Mouse (Mus musculus) forebrain, embryonic 12.5 days (tissue): Measurements from ENCODE around the gene Pclo. TPM values are rescaled to one million over a fixed set of nuclear protein-coding genes. Genes with fewer than 3 reads are reported as not detected.
"Not testable (repeated sequence)": the region's sequence is repeated elsewhere in the genome, so short reads cannot be mapped to it uniquely, and the experiment has no call there.

ENCODE experiments used
- ATAC-seq: fragments of 200-750 bp; cut with Nextera tagmentation; 2 replicates; pipeline ENCODE4 v1.8.0; 2017; ENCODE audit warnings: moderate TSS enrichment; ENCODE audit not compliant: low FRiP score
- H3K27ac ChIP-seq: fragments of 300-500 bp; sonication (generic); 2 replicates; pipeline ENCODE4 v1.5.1; 2016; ENCODE audit warnings: mild to moderate bottlenecking
- H3K27me3 ChIP-seq: fragments of 300-500 bp; sonication (generic); 2 replicates; pipeline ENCODE4 v1.6.1; 2016; ENCODE audit warnings: mild to moderate bottlenecking
- H3K36me3 ChIP-seq: fragments of 300-500 bp; sonication (generic); replicated peaks from 2 replicates; pipeline ENCODE4 v1.6.1; 2016; ENCODE audit warnings: mild to moderate bottlenecking
- H3K4me1 ChIP-seq: fragments of 300-500 bp; sonication (generic); 2 replicates; pipeline ENCODE4 v1.6.1; 2016
- H3K4me2 ChIP-seq: fragments of 300-500 bp; sonication (generic); 2 replicates; pipeline ENCODE4 v1.6.1; 2016; ENCODE audit warnings: mild to moderate bottlenecking, moderate library complexity
- H3K4me3 ChIP-seq: fragments of 300-500 bp; sonication (generic); replicated peaks from 2 replicates; pipeline ENCODE4 v1.5.1; 2016; ENCODE audit warnings: mild to moderate bottlenecking
- H3K9ac ChIP-seq: fragments of 300-500 bp; sonication (generic); 2 replicates; pipeline ENCODE4 v1.6.1; 2016; ENCODE audit warnings: mild to moderate bottlenecking
- H3K9me3 ChIP-seq: fragments of 300-500 bp; sonication (generic); 2 replicates; pipeline ENCODE4 v1.6.1; 2016
- WGBS: fragments of 180-500 bp; shearing (Covaris S2); methylation state at CpG from one replicate; pipeline ENCODE4 v1.1.7; 2016; 5-methylcytosine and 5-hydroxymethylcytosine counted together
- polyA plus RNA-seq: library from polyadenylated mRNA; unstranded; fragments of >200 nt; fragmentation: Nextera tagmentation; extraction: Ambion mirVana; gene quantifications from 2 replicates; pipeline ENCODE4 v1.2.1, GENCODE M21; 2016

The Pclo gene
- 2.9 and 3.0 TPM in 2 replicates for polyA plus RNA-seq

DNA sequence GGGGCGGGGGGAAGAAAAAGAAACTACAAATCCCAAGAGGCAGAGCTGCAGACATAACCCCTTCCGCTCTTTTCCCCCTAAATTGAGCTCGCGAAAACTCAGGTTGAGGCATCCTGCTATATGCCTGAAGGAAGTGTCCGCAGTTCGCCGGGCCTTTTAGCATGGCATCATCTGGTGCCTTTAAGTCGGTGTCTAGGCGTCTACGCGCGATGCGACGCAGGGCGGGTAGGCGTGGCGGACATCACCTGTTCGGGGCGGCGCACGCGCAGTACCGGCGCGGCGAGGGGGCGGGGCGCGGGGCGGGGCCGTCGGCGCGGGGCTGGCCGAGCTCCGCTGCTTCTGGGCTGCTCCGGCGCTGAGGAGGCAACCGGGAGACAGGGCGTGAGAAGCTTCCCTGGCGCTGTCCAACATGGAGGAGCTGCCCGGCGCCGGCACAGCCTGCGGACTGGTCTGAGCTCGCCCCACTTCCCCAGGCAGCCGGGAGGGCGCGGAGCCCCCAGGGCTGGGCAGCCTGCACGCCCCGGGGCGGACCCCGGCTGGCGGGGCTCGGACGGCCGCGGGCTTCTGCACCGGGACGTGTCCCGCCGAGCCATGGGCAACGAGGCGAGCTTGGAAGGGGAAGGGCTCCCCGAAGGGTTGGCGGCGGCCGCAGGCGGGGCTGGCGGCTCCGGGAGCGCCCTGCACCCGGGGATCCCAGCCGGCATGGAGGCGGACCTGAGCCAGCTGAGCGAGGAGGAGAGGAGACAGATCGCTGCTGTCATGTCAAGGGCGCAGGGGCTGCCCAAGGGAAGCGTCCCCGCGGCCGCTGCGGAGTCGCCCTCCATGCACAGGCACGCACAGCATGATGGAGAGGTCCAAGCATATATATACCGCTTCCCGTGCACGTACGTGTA lies at the start of gene Pclo:
Pclo (plus strand) TSS at position 288 of the 893 bp plus-strand sequence.
- WGBS, result under 1% methylated on average over 86 of the region's 89 CpGs
- ATAC-seq, result peak; percentile 98
- Histone ChIP-seq H3K4me2 (peak within 1 kb of the TSS; percentile 65), H3K9me3 (no peaks in the 10 kb centered on the region), H3K27me3 (no peaks in the 10 kb centered on the region), H3K9ac (peak within 1 kb of the TSS; percentile 87), H3K36me3 (no peaks in the 10 kb centered on the region), H3K27ac (peak within 1 kb of the TSS; percentile 96), H3K4me1 (peaks cover 4% of the 10 kb centered on the region; the same call in 1 of the 2 replicates), H3K4me3 (peak within 1 kb of the TSS; percentile 74)

GRCm38 (mm10) chr5:14494431-14494830 lies 20.3 kb upstream of the Pclo start:
- WGBS, result 64% methylated on average over 2 of the region's 2 CpGs
- not testable (repeated sequence) for ATAC-seq, H3K36me3 ChIP-seq, H3K9ac ChIP-seq, H3K4me1 ChIP-seq, H3K9me3 ChIP-seq, H3K27me3 ChIP-seq, H3K4me3 ChIP-seq, H3K4me2 ChIP-seq, H3K27ac ChIP-seq

DNA sequence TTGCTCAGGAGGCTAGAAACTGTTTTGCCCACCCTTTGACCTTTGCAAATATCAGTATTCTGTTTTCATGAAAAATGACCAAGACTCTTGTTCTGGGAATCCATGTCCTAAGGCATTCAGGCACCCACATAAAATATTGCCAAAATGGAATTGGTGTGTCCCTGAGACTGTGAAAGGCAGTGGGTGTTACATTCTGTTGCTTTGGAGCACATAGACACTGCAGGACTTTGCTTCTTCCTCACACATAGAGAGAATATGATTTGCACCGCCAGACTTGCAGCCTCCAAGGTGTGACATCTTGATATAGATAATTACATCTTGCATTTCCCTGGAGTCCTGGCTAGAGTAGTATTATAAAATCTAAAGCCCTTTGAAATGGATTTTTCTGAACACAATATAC lies 6.2 kb upstream of the Pclo start:
- no peaks in the 10 kb centered on the region for H3K4me1 ChIP-seq
- no peak for ATAC-seq

GRCm38 (mm10) chr5:14509621-14510020 lies 5.1 kb upstream of the Pclo start:
- Histone ChIP-seq H3K4me3 (no peak overlapping the region), H3K27me3 (no peaks in the 10 kb centered on the region), H3K9ac (no peak overlapping the region), H3K4me2 (no peak overlapping the region), H3K4me1 (no peaks in the 10 kb centered on the region), H3K9me3 (no peaks in the 10 kb centered on the region), H3K27ac (no peak overlapping the region), H3K36me3 (no peaks in the 10 kb centered on the region)
- WGBS, result 89% methylated on average over 1 of the region's 1 CpGs
- ATAC-seq, result no peak

More for the DNA sequence above, 6.2 kb upstream of the Pclo start:
- H3K27me3 ChIP-seq, result no peaks in the 10 kb centered on the region
- no peak overlapping the region for H3K9ac ChIP-seq
- H3K4me2 ChIP-seq, result no peak overlapping the region
- no peak overlapping the region for H3K27ac ChIP-seq
- H3K36me3 ChIP-seq, result no peaks in the 10 kb centered on the region
- WGBS, result 72% methylated on average over 1 of the region's 1 CpGs
- H3K4me3 ChIP-seq, result no peak overlapping the region
- H3K9me3 ChIP-seq, result no peaks in the 10 kb centered on the region

- Histone ChIP-seq H3K36me3 (peaks cover 11% of the 10 kb centered on the region), H3K27ac (no peak overlapping the region), H3K4me2 (no peak overlapping the region), H3K9ac (no peak overlapping the region), H3K4me1 (peaks cover 4% of the 10 kb centered on the region; the same call in 1 of the 2 replicates), H3K9me3 (no peaks in the 10 kb centered on the region), H3K4me3 (no peak overlapping the region), H3K27me3 (no peaks in the 10 kb centered on the region)
- 76% methylated on average over 4 of the region's 4 CpGs for WGBS
- ATAC-seq, result no peak
Measured at GRCm38 (mm10) chr5:14518131-14518832, 3.6 kb downstream of the Pclo start.

- no peak for ATAC-seq
- 89% methylated on average over 4 of the region's 4 CpGs for WGBS
- no peak overlapping the region for H3K4me3 ChIP-seq
- H3K27ac ChIP-seq, result no peak overlapping the region
- H3K4me1 ChIP-seq, result no peaks in the 10 kb centered on the region
- no peaks in the 10 kb centered on the region for H3K27me3 ChIP-seq
- no peak overlapping the region for H3K4me2 ChIP-seq
- peaks cover 11% of the 10 kb centered on the region for H3K36me3 ChIP-seq
- H3K9me3 ChIP-seq, result no peaks in the 10 kb centered on the region
- H3K9ac ChIP-seq, result no peak overlapping the region
Measured at GRCm38 (mm10) chr5:14522006-14522405, 7.3 kb downstream of the Pclo start.

- H3K9ac ChIP-seq, result no peak overlapping the region
- no peak for ATAC-seq
- no peak overlapping the region for H3K4me3 ChIP-seq
- H3K27ac ChIP-seq, result no peak overlapping the region
- no peak overlapping the region for H3K4me2 ChIP-seq
- H3K27me3 ChIP-seq, result no peaks in the 10 kb centered on the region
- no peaks in the 10 kb centered on the region for H3K4me1 ChIP-seq
- H3K9me3 ChIP-seq, result no peaks in the 10 kb centered on the region
- peaks cover 11% of the 10 kb centered on the region for H3K36me3 ChIP-seq
Measured at GRCm38 (mm10) chr5:14526038-14526437, 11.3 kb downstream of the Pclo start.

- no peak overlapping the region for H3K4me3 ChIP-seq
- peak; percentile 33; the same call in 1 of the 2 replicates for ATAC-seq
- H3K36me3 ChIP-seq, result no peaks in the 10 kb centered on the region
Measured at GRCm38 (mm10) chr5:14527796-14528195, 13.1 kb downstream of the Pclo start.

GRCm38 (mm10) chr5:14531906-14532305 lies 17.2 kb downstream of the Pclo start:
- Histone ChIP-seq H3K4me3 (no peak overlapping the region), H3K4me1 (no peaks in the 10 kb centered on the region), H3K4me2 (no peak overlapping the region), H3K9me3 (no peaks in the 10 kb centered on the region), H3K9ac (no peak overlapping the region), H3K36me3 (no peaks in the 10 kb centered on the region), H3K27ac (no peak overlapping the region), H3K27me3 (no peaks in the 10 kb centered on the region)
- WGBS, result 93% methylated on average over 2 of the region's 2 CpGs
- no peak for ATAC-seq

More at GRCm38 (mm10) chr5:14527796-14528195, 13.1 kb downstream of the Pclo start:
- Histone ChIP-seq H3K4me2 (no peak overlapping the region), H3K27me3 (no peaks in the 10 kb centered on the region), H3K9ac (no peak overlapping the region), H3K27ac (no peak overlapping the region), H3K4me1 (no peaks in the 10 kb centered on the region), H3K9me3 (no peaks in the 10 kb centered on the region)
- WGBS, result 67% methylated on average over 1 of the region's 1 CpGs

GRCm38 (mm10) chr5:14539346-14539745 lies 24.6 kb downstream of the Pclo start:
- 84% methylated on average over 6 of the region's 6 CpGs for WGBS

GRCm38 (mm10) chr5:14539961-14540627 lies 25.4 kb downstream of the Pclo start:
- H3K9me3 ChIP-seq, result no peaks in the 10 kb centered on the region
- H3K4me2 ChIP-seq, result no peak overlapping the region
- no peak for ATAC-seq
- WGBS, result 81% methylated on average over 13 of the region's 13 CpGs
- no peak overlapping the region for H3K9ac ChIP-seq
- H3K27ac ChIP-seq, result no peak overlapping the region
- H3K27me3 ChIP-seq, result no peaks in the 10 kb centered on the region
- peaks cover 13% of the 10 kb centered on the region; the same call in 1 of the 2 replicates for H3K36me3 ChIP-seq
- no peaks in the 10 kb centered on the region for H3K4me1 ChIP-seq
- no peak overlapping the region for H3K4me3 ChIP-seq

More at GRCm38 (mm10) chr5:14539346-14539745, 24.6 kb downstream of the Pclo start:
- Histone ChIP-seq H3K4me1 (no peaks in the 10 kb centered on the region), H3K4me2 (no peak overlapping the region), H3K4me3 (no peak overlapping the region), H3K27me3 (no peaks in the 10 kb centered on the region), H3K9me3 (no peaks in the 10 kb centered on the region), H3K9ac (no peak overlapping the region), H3K36me3 (peaks cover 13% of the 10 kb centered on the region; the same call in 1 of the 2 replicates), H3K27ac (no peak overlapping the region)
- ATAC-seq, result no peak

GRCm38 (mm10) chr5:14575626-14576025 lies 60.9 kb downstream of the Pclo start:
- Histone ChIP-seq H3K4me2 (no peak overlapping the region), H3K27ac (no peak overlapping the region), H3K36me3 (no peaks in the 10 kb centered on the region), H3K27me3 (no peaks in the 10 kb centered on the region), H3K4me1 (no peaks in the 10 kb centered on the region), H3K9me3 (no peaks in the 10 kb centered on the region), H3K4me3 (no peak overlapping the region), H3K9ac (no peak overlapping the region)
- WGBS, result 92% methylated on average over 3 of the region's 3 CpGs
- 0 out of 2 replicates have a peak, but pooled peaks have one; percentile 14 for ATAC-seq
